Mouse (Mus musculus): ENCODE results near the gene Gzf1. TPM values are rescaled to one million over a fixed set of nuclear protein-coding genes. Genes with fewer than 3 reads are reported as not detected.

The Gzf1 gene
- 14.7 and 18.4 TPM in 2 replicates for total RNA-seq (2017)

- peak; percentile 89 for ATAC-seq (ENCODE audit: extremely low read depth, insufficient number of reproducible peaks, low FRiP score, poor library complexity, severe bottlenecking)
These were observed at the start of gene Gzf1 for GRCm38 (mm10) chr2:148680775-148681291. Gene Gzf1, plus strand, starts transcription at chr2:148681023.

- ATAC-seq (ENCODE audit: extremely low read depth, insufficient number of reproducible peaks, low FRiP score, poor library complexity, severe bottlenecking) = no peak
These were observed 49.2 kb upstream of the Gzf1 start for GRCm38 (mm10) chr2:148631602-148632001.

GRCm38 (mm10) chr2:148634466-148634865, 46.4 kb upstream of the Gzf1 start:
- ATAC-seq (ENCODE audit: extremely low read depth, insufficient number of reproducible peaks, low FRiP score, poor library complexity, severe bottlenecking) = no peak

- ATAC-seq (ENCODE audit: extremely low read depth, insufficient number of reproducible peaks, low FRiP score, poor library complexity, severe bottlenecking) = no peak
These were observed 38.0 kb upstream of the Gzf1 start for GRCm38 (mm10) chr2:148642610-148643370.

- ATAC-seq (ENCODE audit: extremely low read depth, insufficient number of reproducible peaks, low FRiP score, poor library complexity, severe bottlenecking) = no peak
These were observed 36.3 kb upstream of the Gzf1 start for GRCm38 (mm10) chr2:148644421-148645000.

- ATAC-seq (ENCODE audit: extremely low read depth, insufficient number of reproducible peaks, low FRiP score, poor library complexity, severe bottlenecking) = no peak
These were observed 30.1 kb upstream of the Gzf1 start for GRCm38 (mm10) chr2:148650587-148651357.

- ATAC-seq (ENCODE audit: extremely low read depth, insufficient number of reproducible peaks, low FRiP score, poor library complexity, severe bottlenecking) = peak; percentile 98
These were observed 25.9 kb upstream of the Gzf1 start for GRCm38 (mm10) chr2:148654961-148655360.

- ATAC-seq (ENCODE audit: extremely low read depth, insufficient number of reproducible peaks, low FRiP score, poor library complexity, severe bottlenecking) = no peak
These were observed 17.4 kb upstream of the Gzf1 start for GRCm38 (mm10) chr2:148663458-148663857.

- peak; percentile 99 for ATAC-seq (ENCODE audit: extremely low read depth, insufficient number of reproducible peaks, low FRiP score, poor library complexity, severe bottlenecking)
These were observed 8.4 kb upstream of the Gzf1 start, which contains the start of gene Nxt1 for GRCm38 (mm10) chr2:148672199-148673096. Gene Nxt1, plus strand, starts transcription at chr2:148672601.

- ATAC-seq (ENCODE audit: extremely low read depth, insufficient number of reproducible peaks, low FRiP score, poor library complexity, severe bottlenecking) = no peak
These were observed 3.0 kb upstream of the Gzf1 start for GRCm38 (mm10) chr2:148677801-148678200.

- ATAC-seq (ENCODE audit: extremely low read depth, insufficient number of reproducible peaks, low FRiP score, poor library complexity, severe bottlenecking) = no peak
These were observed 1.5 kb upstream of the Gzf1 start for GRCm38 (mm10) chr2:148679346-148679745.

GRCm38 (mm10) chr2:148681461-148681891, 653 bp downstream of the Gzf1 start:
- peak; percentile 32 for ATAC-seq (ENCODE audit: extremely low read depth, insufficient number of reproducible peaks, low FRiP score, poor library complexity, severe bottlenecking)

- no peak for ATAC-seq (ENCODE audit: extremely low read depth, insufficient number of reproducible peaks, low FRiP score, poor library complexity, severe bottlenecking)
These were observed 2.2 kb downstream of the Gzf1 start for GRCm38 (mm10) chr2:148683031-148683430.

- no peak for ATAC-seq (ENCODE audit: extremely low read depth, insufficient number of reproducible peaks, low FRiP score, poor library complexity, severe bottlenecking)
These were observed 4.1 kb downstream of the Gzf1 start for GRCm38 (mm10) chr2:148684972-148685371.

- ATAC-seq (ENCODE audit: extremely low read depth, insufficient number of reproducible peaks, low FRiP score, poor library complexity, severe bottlenecking) = peak; percentile 25; the same call in 1 of the 2 replicates
These were observed 4.9 kb downstream of the Gzf1 start for GRCm38 (mm10) chr2:148685709-148686108.

GRCm38 (mm10) chr2:148686862-148687261, 6.0 kb downstream of the Gzf1 start:
- ATAC-seq (ENCODE audit: extremely low read depth, insufficient number of reproducible peaks, low FRiP score, poor library complexity, severe bottlenecking) = no peak

- ATAC-seq (ENCODE audit: extremely low read depth, insufficient number of reproducible peaks, low FRiP score, poor library complexity, severe bottlenecking) = no peak
These were observed 7.1 kb downstream of the Gzf1 start for GRCm38 (mm10) chr2:148687971-148688370.

- no peak for ATAC-seq (ENCODE audit: extremely low read depth, insufficient number of reproducible peaks, low FRiP score, poor library complexity, severe bottlenecking)
These were observed 8.8 kb downstream of the Gzf1 start for GRCm38 (mm10) chr2:148689444-148690140.

Measured in neutrophil, adult 5-6 weeks (primary cell).